Mouse (Mus musculus) hindbrain, embryonic 10.5 days (tissue): ENCODE measurements around the gene Tmem97. TPM values are rescaled to one million over a fixed set of nuclear protein-coding genes. Genes with fewer than 3 reads are reported as not detected.
"Not testable (repeated sequence)": the region's sequence is repeated elsewhere in the genome, so short reads cannot be mapped to it uniquely, and the experiment has no call there.

Source experiments
- DNase-seq: peaks from one replicate; pipeline ENCODE4 v3.0.0-alpha.2; 2017; ENCODE audit warnings: low spot score
- H3K27ac ChIP-seq: fragments of 300-500 bp; sonication (generic); 2 replicates; pipeline ENCODE4 v1.5.1; 2016; ENCODE audit warnings: mild to moderate bottlenecking, moderate library complexity
- H3K27me3 ChIP-seq: fragments of 300-500 bp; sonication (generic); 2 replicates; pipeline ENCODE4 v1.6.1; 2016; ENCODE audit warnings: mild to moderate bottlenecking; ENCODE audit not compliant: poor library complexity, insufficient read depth, severe bottlenecking
- H3K36me3 ChIP-seq: fragments of 300-500 bp; sonication (generic); 2 replicates; pipeline ENCODE4 v1.6.1; 2016; ENCODE audit warnings: mild to moderate bottlenecking, moderate library complexity
- H3K4me1 ChIP-seq: fragments of 300-500 bp; sonication (generic); replicated peaks from 2 replicates; pipeline ENCODE4 v1.6.1; 2016; ENCODE audit warnings: mild to moderate bottlenecking
- H3K4me3 ChIP-seq: fragments of 300-500 bp; sonication (generic); 2 replicates; pipeline ENCODE4 v1.5.1; 2016; ENCODE audit warnings: mild to moderate bottlenecking, moderate library complexity
- H3K9me3 ChIP-seq: fragments of 300-500 bp; sonication (generic); 2 replicates; pipeline ENCODE4 v1.6.1; 2016; ENCODE audit warnings: mild to moderate bottlenecking, moderate library complexity
- WGBS: fragments of 180-500 bp; shearing (Covaris S2); methylation state at CpG from one replicate; pipeline ENCODE4 v1.1.7; 2016; 5-methylcytosine and 5-hydroxymethylcytosine counted together
- polyA plus RNA-seq: library from polyadenylated mRNA; unstranded; fragments of >200 nt; fragmentation: Nextera tagmentation; extraction: Ambion mirVana; gene quantifications from 2 replicates; pipeline ENCODE4 v1.2.1, GENCODE M21; 2016

The Tmem97 gene
- polyA plus RNA-seq, 1 experiment from 2014 or later, result 86.5 TPM

GRCm38 (mm10) chr11:78544449-78545111 is 6.0 kb downstream of the Tmem97 start:
- DNase-seq, result no peak
- Histone ChIP-seq H3K36me3 (peaks cover 65% of the 10 kb centered on the region), H3K27me3 (no peaks in the 10 kb centered on the region), H3K4me1 (peaks cover 21% of the 10 kb centered on the region), H3K9me3 (no peaks in the 10 kb centered on the region), H3K27ac (no peak overlapping the region), H3K4me3 (no peak overlapping the region)
- 94% methylated on average over 7 of the region's 7 CpGs for WGBS

GRCm38 (mm10) chr11:78540358-78540757 is 10.2 kb downstream of the Tmem97 start:
- peaks cover 14% of the 10 kb centered on the region for H3K4me1 ChIP-seq
- H3K27ac ChIP-seq, result no peak overlapping the region
- H3K4me3 ChIP-seq, result no peak overlapping the region
- WGBS, result 89% methylated on average over 3 of the region's 3 CpGs
- H3K27me3 ChIP-seq, result no peaks in the 10 kb centered on the region
- no peaks in the 10 kb centered on the region for H3K9me3 ChIP-seq
- peaks cover 67% of the 10 kb centered on the region for H3K36me3 ChIP-seq
- DNase-seq, result no peak

DNA sequence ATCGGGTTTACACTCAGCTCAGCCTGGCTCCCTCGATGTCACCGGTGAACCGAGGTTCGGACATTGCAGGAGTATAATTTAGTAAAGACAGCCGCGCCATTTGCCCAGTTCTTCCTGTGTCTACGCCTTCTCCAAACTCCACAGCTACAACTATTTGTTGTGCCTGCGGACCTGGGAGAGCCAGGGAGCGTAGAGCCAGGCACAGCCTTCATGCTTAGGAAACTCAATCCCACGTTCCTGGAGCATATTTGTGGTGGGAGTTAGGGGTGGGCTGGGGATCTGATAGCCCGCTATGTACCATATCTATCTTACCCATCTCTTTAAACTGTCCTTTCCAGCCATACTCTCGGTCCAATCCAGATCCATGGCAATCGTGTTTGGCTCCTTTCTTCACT is 13.9 kb downstream of the Tmem97 start:
- H3K27me3 ChIP-seq, result no peaks in the 10 kb centered on the region
- H3K36me3 ChIP-seq, result peaks cover 45% of the 10 kb centered on the region
- peak overlapping the region; percentile 88 for H3K4me3 ChIP-seq
- peaks cover 25% of the 10 kb centered on the region for H3K4me1 ChIP-seq
- no peaks in the 10 kb centered on the region for H3K9me3 ChIP-seq
- H3K27ac ChIP-seq, result peak overlapping the region; percentile 93
- 3% methylated on average over 14 of the region's 14 CpGs for WGBS
- no peak for DNase-seq

GRCm38 (mm10) chr11:78536080-78536689 is 14.4 kb downstream of the Tmem97 start, which contains the start of the genes Tnfaip1 and Ift20:
Gene Tnfaip1 (minus strand): TSS chr11:78536332.
Gene Ift20 (plus strand): TSS chr11:78536361.
- Histone ChIP-seq H3K27me3 (no peaks in the 10 kb centered on the region), H3K27ac (peak within 1 kb of the TSS; percentile 93), H3K4me1 (peaks cover 25% of the 10 kb centered on the region), H3K4me3 (peak within 1 kb of the TSS; percentile 88), H3K9me3 (no peaks in the 10 kb centered on the region), H3K36me3 (peaks cover 44% of the 10 kb centered on the region)
- under 1% methylated on average over 52 of the region's 52 CpGs for WGBS
- peak; percentile 99 for DNase-seq

GRCm38 (mm10) chr11:78535376-78536079 is 15.0 kb downstream of the Tmem97 start:
- Histone ChIP-seq H3K36me3 (peaks cover 44% of the 10 kb centered on the region), H3K9me3 (no peaks in the 10 kb centered on the region), H3K4me3 (peak overlapping the region; percentile 88), H3K27ac (peak overlapping the region; percentile 93), H3K4me1 (peaks cover 25% of the 10 kb centered on the region), H3K27me3 (no peaks in the 10 kb centered on the region)
- peak; percentile 38 for DNase-seq
- 2% methylated on average over 23 of the region's 23 CpGs for WGBS

- 93% methylated on average over 4 of the region's 4 CpGs for WGBS
- Histone ChIP-seq H3K27ac (no peak overlapping the region), H3K4me3 (peak overlapping the region; percentile 88), H3K36me3 (peaks cover 44% of the 10 kb centered on the region), H3K4me1 (peaks cover 25% of the 10 kb centered on the region), H3K27me3 (no peaks in the 10 kb centered on the region), H3K9me3 (no peaks in the 10 kb centered on the region)
- no peak for DNase-seq
Measured at GRCm38 (mm10) chr11:78534516-78534915, 16.1 kb downstream of the Tmem97 start.

DNA sequence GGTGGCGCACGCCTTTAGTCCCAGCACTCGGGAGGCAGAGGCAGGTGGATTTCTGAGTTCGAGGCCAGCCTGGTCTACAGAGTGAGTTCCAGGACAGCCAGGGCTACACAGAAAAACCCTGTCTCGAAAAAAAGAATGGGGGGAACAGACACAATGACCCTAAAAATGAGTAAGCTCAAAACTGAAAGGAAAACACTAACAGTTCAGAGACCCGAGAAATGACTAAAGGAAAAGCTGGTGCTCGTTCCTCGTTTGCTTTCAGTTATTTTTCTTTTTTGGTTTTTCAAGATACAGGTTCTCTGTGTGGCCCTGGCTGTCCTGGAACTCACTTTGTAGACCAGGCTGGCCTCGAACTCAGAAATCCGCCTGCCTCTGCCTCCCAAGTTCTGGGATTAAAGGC is 19.1 kb downstream of the Tmem97 start:
- WGBS, result 95% methylated on average over 10 of the region's 10 CpGs
- H3K4me3 ChIP-seq, result not testable (repeated sequence)

GRCm38 (mm10) chr11:78531046-78531445 is 19.5 kb downstream of the Tmem97 start:
- 85% methylated on average over 6 of the region's 6 CpGs for WGBS
- H3K27ac ChIP-seq, result no peak overlapping the region
- DNase-seq, result no peak
- no peaks in the 10 kb centered on the region for H3K27me3 ChIP-seq
- H3K4me1 ChIP-seq, result peaks cover 12% of the 10 kb centered on the region
- no peak overlapping the region for H3K4me3 ChIP-seq
- H3K9me3 ChIP-seq, result no peaks in the 10 kb centered on the region
- peaks cover 66% of the 10 kb centered on the region for H3K36me3 ChIP-seq

More for the DNA sequence above, 19.1 kb downstream of the Tmem97 start:
- peaks cover 61% of the 10 kb centered on the region for H3K36me3 ChIP-seq
- not testable (repeated sequence) for H3K27ac ChIP-seq, H3K27me3 ChIP-seq, H3K9me3 ChIP-seq, DNase-seq
- H3K4me1 ChIP-seq, result peaks cover 13% of the 10 kb centered on the region

GRCm38 (mm10) chr11:78530001-78530400 is 20.6 kb downstream of the Tmem97 start:
- Histone ChIP-seq H3K4me3 (no peak overlapping the region), H3K9me3 (no peaks in the 10 kb centered on the region), H3K27me3 (no peaks in the 10 kb centered on the region), H3K36me3 (peaks cover 76% of the 10 kb centered on the region), H3K27ac (no peak overlapping the region), H3K4me1 (peaks cover 8% of the 10 kb centered on the region)
- 93% methylated on average over 12 of the region's 12 CpGs for WGBS
- no peak for DNase-seq

DNA sequence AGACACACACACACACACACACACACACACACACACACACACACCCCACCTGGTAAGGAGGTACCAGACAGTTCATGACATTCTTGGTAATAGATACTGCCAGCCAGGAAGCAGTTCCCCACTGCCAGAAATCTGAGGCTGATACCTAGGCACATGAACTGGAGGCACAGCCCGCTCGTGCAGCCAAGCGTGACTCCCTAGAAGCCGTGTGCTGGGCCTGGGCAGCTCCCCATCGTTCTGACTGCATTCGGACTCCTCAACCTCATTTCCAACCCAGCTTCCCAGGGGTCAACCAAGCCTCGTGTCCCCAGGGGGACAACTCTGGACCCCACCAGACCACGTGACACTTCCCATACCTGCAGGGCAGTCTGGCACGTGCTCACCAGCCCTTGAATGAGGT is 21.9 kb downstream of the Tmem97 start:
- no peaks in the 10 kb centered on the region for H3K9me3 ChIP-seq
- no peaks in the 10 kb centered on the region for H3K4me1 ChIP-seq
- peaks cover 85% of the 10 kb centered on the region for H3K36me3 ChIP-seq
- H3K27ac ChIP-seq, result no peak overlapping the region
- no peak for DNase-seq
- 85% methylated on average over 9 of the region's 9 CpGs for WGBS
- H3K4me3 ChIP-seq, result no peak overlapping the region
- H3K27me3 ChIP-seq, result no peaks in the 10 kb centered on the region

- H3K4me3 ChIP-seq, result no peak overlapping the region
- H3K27ac ChIP-seq, result no peak overlapping the region
- peaks cover 100% of the 10 kb centered on the region for H3K36me3 ChIP-seq
- no peak for DNase-seq
- H3K4me1 ChIP-seq, result no peaks in the 10 kb centered on the region
- no peaks in the 10 kb centered on the region for H3K27me3 ChIP-seq
- WGBS, result 91% methylated on average over 2 of the region's 2 CpGs
- H3K9me3 ChIP-seq, result no peaks in the 10 kb centered on the region
Measured at GRCm38 (mm10) chr11:78524838-78525237, 25.7 kb downstream of the Tmem97 start.

- Histone ChIP-seq H3K4me3 (no peak overlapping the region), H3K9me3 (no peaks in the 10 kb centered on the region), H3K27ac (no peak overlapping the region), H3K27me3 (no peaks in the 10 kb centered on the region), H3K36me3 (peaks cover 100% of the 10 kb centered on the region), H3K4me1 (no peaks in the 10 kb centered on the region)
- DNase-seq, result no peak
- WGBS, result 74% methylated on average over 9 of the region's 9 CpGs
Measured at GRCm38 (mm10) chr11:78523241-78523955, 27.2 kb downstream of the Tmem97 start.
